Mouse (Mus musculus) G1E (cell line): ENCODE results near the gene Usp22.

ENCODE experiments used
- CTCF ChIP-seq: IDR thresholded peaks from 2 replicates; pipeline ENCODE4 v1.5.1; 2012; ENCODE audit warnings: low read depth, low read length, inconsistent platforms, mixed read lengths
- POLR2AphosphoS5 ChIP-seq: IDR thresholded peaks from 2 replicates; pipeline ENCODE4 v1.6.1; 2012; ENCODE audit warnings: low read depth, low read length, inconsistent platforms; ENCODE audit not compliant: insufficient replicate concordance

DNA sequence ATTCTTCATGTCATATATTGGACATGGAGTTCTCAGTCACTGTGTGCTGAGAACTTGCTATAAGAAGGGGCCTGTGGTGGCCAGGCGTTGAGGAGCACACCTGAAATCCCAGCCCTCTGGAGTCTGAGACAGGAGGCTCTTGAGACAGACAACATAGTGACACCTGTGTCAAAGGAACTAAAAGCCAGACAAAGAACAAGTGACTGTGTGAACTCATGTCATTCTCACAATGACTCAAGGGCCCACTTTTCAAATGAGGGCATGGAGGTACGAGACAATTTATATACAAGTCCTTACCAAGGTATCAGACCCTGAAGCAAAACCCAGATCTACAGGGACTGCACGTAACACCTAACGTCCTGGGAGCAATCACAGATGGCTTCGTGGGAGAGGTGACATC lies 48.9 kb downstream of the Usp22 start:
- TF ChIP-seq CTCF (no peak), POLR2AphosphoS5 (no peak)
